Mouse (Mus musculus) ES-Bruce4 (cell line): ENCODE data around the gene Zfp697. TPM values are rescaled to one million over a fixed set of nuclear protein-coding genes. Genes with fewer than 3 reads are reported as not detected.
"Not testable (repeated sequence)": the region's sequence is repeated elsewhere in the genome, so short reads cannot be mapped to it uniquely, and the experiment has no call there.

ENCODE experiments used
- H3K27ac ChIP-seq: 2 replicates; pipeline ENCODE4 v1.5.1; 2012; ENCODE audit warnings: low read length, inconsistent platforms; ENCODE audit not compliant: insufficient read depth
- H3K27me3 ChIP-seq: 2 replicates; pipeline ENCODE4 v1.6.1; 2012; ENCODE audit warnings: mild to moderate bottlenecking, low read length, inconsistent platforms; ENCODE audit not compliant: control insufficient read depth, poor library complexity, insufficient read depth, severe bottlenecking
- H3K36me3 ChIP-seq: 2 replicates; pipeline ENCODE4 v1.6.1; 2012; ENCODE audit warnings: inconsistent platforms, mild to moderate bottlenecking, low read length, moderate library complexity; ENCODE audit not compliant: control insufficient read depth, poor library complexity, insufficient read depth, severe bottlenecking
- H3K4me1 ChIP-seq: one replicate; pipeline ENCODE4 v1.8.1; 2011; ENCODE audit warnings: low read length; ENCODE audit not compliant: control insufficient read depth, insufficient read depth
- H3K4me3 ChIP-seq: 2 replicates; pipeline ENCODE4 v1.5.1; 2011; ENCODE audit warnings: low read depth, mild to moderate bottlenecking, low read length
- H3K9ac ChIP-seq: 2 replicates; pipeline ENCODE4 v1.6.1; 2012; ENCODE audit warnings: low read depth, mild to moderate bottlenecking, inconsistent platforms; ENCODE audit not compliant: poor library complexity, severe bottlenecking
- H3K9me3 ChIP-seq: replicated peaks from 2 replicates; pipeline ENCODE4 v1.6.1; 2012; ENCODE audit warnings: mild to moderate bottlenecking, low read length, inconsistent platforms; ENCODE audit not compliant: control insufficient read depth, poor library complexity, insufficient read depth, severe bottlenecking
- CTCF ChIP-seq: IDR thresholded peaks from one replicate; pipeline ENCODE4 v1.8.1; 2011; ENCODE audit warnings: low read depth, low read length
- EP300 ChIP-seq: IDR thresholded peaks from 2 replicates; pipeline ENCODE4 v1.6.1; 2011; ENCODE audit warnings: low read depth, low read length; ENCODE audit not compliant: insufficient read depth
- POLR2A ChIP-seq: IDR thresholded peaks from one replicate; pipeline ENCODE4 v1.8.1; 2011; ENCODE audit warnings: low read length; ENCODE audit not compliant: insufficient read depth
- polyA plus RNA-seq: library from polyadenylated mRNA; stranded (reverse); fragments of >200 nt; gene quantifications from 2 replicates; pipeline ENCODE4 v1.2.4, GENCODE M21; 2011; ENCODE audit warnings: low read depth; ENCODE audit not compliant: missing spikeins, insufficient read depth, insufficient read length

Gene Zfp697
- polyA plus RNA-seq, 1 experiment = 8.2 TPM

DNA sequence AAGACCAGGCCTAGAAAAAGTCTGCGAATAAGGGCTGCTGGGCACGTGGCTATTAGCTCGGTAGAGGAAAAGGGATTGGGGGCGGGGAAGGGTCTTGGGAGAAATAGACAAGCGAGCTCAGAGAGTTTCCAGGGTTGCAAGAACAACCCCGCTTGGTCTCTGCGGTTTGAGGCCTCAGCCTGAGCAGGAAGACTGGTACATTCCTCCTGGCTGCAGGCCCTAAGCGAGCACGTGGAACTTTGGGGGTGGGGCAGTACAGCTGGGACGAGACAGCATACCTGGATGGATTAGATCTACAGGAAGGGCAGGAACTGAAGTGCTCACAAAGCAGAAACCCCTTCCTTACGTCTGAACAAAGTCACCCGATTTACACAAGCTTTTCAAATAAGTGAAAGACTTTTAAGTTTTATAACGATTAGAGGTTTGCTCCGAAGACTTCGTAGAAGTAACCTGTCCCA, 43.6 kb upstream of the Zfp697 start:
- Histone ChIP-seq H3K9ac (peak overlapping the region; percentile 91), H3K9me3 (no peaks in the 10 kb centered on the region), H3K27ac (no peak overlapping the region), H3K4me3 (peak overlapping the region; percentile 99), H3K4me1 (peaks cover 6% of the 10 kb centered on the region), H3K27me3 (no peaks in the 10 kb centered on the region), H3K36me3 (peaks cover 9% of the 10 kb centered on the region)
- TF ChIP-seq CTCF (no peak), EP300 (no peak), POLR2A (no peak)

DNA sequence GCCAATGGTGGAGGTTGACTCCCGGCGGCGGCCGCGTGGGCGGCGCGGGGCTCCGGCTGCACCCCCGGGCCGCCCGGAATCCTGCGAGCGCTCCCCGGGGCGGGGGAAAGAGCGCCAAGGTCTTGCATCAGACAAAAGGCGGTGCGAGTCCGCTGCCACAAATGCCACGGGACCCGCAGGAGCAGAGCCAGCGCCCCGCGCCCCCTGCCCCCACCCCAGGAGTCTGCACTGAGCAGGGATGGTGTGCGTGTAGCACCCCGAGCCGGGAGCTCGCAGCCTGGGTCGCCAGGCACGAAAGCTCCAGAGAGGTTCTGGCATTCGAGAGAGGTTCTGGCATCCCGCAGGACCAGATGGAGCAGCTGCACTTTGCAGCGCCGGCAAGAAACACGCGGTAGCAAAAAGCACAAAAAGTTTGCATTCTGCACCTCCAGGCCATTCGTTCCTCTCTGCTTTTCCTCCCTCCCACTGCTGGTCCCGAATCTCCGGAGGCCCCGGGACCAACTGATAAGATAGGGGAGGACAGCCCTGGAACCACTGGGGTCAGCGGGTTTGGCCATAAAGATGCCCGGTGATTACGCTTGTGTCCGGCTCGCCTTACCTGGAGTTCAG, 43.1 kb upstream of the Zfp697 start:
- H3K9me3 ChIP-seq = no peaks in the 10 kb centered on the region
- no peak overlapping the region for H3K27ac ChIP-seq
- H3K4me3 ChIP-seq = peak overlapping the region; percentile 99
- no peaks in the 10 kb centered on the region for H3K27me3 ChIP-seq
- TF ChIP-seq EP300 = no peak
- no peak for TF ChIP-seq CTCF
- no peak for TF ChIP-seq POLR2A
- peak overlapping the region; percentile 91 for H3K9ac ChIP-seq
- H3K36me3 ChIP-seq = peaks cover 5% of the 10 kb centered on the region
- H3K4me1 ChIP-seq = peaks cover 6% of the 10 kb centered on the region

DNA sequence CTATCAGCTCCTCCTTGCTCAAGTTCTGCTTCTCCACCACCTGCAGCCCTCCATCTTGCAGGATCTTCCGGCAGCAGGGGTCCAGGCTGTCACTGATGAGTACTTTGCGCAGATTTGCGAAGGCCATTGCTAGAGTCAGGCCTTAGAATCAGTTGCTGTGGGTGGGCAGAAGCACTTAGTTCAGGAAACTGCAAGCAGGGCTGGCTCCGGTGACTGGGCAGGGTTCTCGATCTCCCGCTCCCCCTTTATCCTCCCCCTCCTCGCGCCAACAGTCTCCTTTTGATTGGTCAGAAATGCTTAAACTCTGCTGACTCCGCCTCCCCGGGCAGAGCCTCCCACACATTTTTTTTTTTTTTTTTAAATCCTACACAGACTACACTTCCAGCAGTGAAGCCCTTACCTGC, 42.6 kb upstream of the Zfp697 start, which contains the start of gene Phgdh:
Phgdh (minus strand) TSS at position 285 of the 404 bp plus-strand sequence.
- not testable (repeated sequence) for H3K27ac ChIP-seq, H3K9me3 ChIP-seq, H3K4me1 ChIP-seq, H3K27me3 ChIP-seq, H3K36me3 ChIP-seq
- Histone ChIP-seq H3K9ac (peak within 1 kb of the TSS; percentile 91), H3K4me3 (peak within 1 kb of the TSS; percentile 99)

DNA sequence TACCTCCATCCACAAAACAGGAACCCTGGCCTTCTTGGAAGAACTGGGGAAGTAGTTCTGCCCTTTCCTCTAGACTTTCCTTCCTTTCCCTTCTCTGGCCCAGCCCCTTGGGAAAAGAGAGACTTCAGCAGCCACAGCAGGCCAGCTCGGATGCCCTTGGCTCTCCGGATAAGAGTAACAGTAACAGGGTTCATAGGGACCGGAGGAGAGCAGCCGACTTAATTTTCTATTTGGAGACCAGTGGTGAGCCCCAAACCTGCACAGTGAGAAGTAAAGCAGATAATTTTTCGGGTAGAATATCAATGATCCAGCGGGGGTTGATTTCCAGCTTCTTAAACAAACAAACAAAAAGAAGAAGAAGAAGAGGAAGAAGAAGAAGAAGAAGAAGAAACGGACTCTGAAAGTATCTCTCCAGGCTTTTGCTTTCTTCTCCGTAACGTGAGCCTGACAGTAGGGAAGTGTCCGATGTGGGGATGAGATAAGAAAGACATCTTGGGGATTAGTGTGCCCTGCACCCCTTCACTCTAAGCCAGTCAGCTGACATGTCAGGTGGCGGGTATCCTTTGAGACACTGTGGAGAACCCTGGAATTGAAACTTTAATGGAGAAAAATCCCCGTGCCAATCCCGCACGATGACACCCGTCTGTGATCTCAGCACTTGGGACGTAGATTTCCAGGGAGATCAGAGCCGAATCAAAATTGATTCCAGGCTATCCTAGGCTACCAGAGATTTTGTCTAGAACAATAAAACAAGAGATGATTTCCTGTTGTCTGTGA, 41.3 kb upstream of the Zfp697 start:
- no peaks in the 10 kb centered on the region for H3K27me3 ChIP-seq

DNA sequence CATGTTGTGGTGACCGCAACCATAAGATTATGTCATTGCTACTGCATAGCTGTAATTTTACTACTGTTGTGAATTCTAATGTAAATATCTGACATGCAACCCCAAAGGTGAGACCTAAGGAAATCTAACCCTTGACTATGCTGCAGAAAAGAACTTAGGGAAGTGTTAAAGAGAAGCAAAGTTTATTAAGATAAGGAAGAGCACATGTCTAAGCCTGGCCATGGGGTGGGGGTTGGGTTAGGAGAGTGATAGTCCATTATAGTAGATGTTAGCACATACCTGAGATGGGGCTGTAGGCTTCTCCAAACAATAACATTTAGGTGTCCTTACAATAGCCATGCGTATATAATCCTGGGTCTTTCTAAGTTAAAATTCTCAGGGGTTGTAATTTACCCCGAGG, 39.0 kb upstream of the Zfp697 start:
- H3K4me3 ChIP-seq = no peak overlapping the region
- no peaks in the 10 kb centered on the region for H3K27me3 ChIP-seq
- H3K4me1 ChIP-seq = peaks cover 2% of the 10 kb centered on the region
- no peaks in the 10 kb centered on the region for H3K36me3 ChIP-seq
- no peaks in the 10 kb centered on the region for H3K9me3 ChIP-seq
- no peak for TF ChIP-seq CTCF
- TF ChIP-seq POLR2A = no peak
- TF ChIP-seq EP300 = no peak
- no peak overlapping the region for H3K27ac ChIP-seq
- no peak overlapping the region for H3K9ac ChIP-seq

More for the DNA sequence above, 41.3 kb upstream of the Zfp697 start:
- peaks cover 1% of the 10 kb centered on the region for H3K4me1 ChIP-seq
- no peak overlapping the region for H3K4me3 ChIP-seq
- TF ChIP-seq EP300 = no peak
- no peak for TF ChIP-seq CTCF
- no peak for TF ChIP-seq POLR2A
- no peak overlapping the region for H3K27ac ChIP-seq
- H3K9ac ChIP-seq = no peak overlapping the region
- no peaks in the 10 kb centered on the region for H3K9me3 ChIP-seq
- H3K36me3 ChIP-seq = no peaks in the 10 kb centered on the region

DNA sequence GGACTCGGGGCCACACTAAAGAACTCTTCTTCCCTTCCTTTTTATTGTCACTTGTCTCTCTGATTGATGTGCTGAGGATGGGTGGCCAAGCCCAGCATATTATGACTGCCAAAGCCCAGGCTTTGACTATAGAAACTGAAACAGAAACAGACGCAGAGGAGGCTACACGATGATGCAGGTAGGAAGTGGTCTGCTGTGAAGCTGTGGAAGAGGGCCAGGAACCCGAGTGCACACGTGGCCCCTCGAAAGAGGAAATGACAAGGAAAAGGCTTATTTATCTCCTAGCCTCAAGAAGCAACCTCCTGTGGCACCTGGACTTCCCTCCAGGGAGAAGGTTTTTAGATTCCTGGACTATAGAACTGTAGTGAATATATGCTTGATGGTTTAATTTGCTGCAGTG, 34.2 kb upstream of the Zfp697 start:
- peaks cover 6% of the 10 kb centered on the region for H3K4me1 ChIP-seq
- H3K9me3 ChIP-seq = no peaks in the 10 kb centered on the region
- peak overlapping the region; percentile 94 for H3K27ac ChIP-seq
- H3K4me3 ChIP-seq = no peak overlapping the region
- H3K27me3 ChIP-seq = no peaks in the 10 kb centered on the region
- TF ChIP-seq POLR2A (no peak), CTCF (no peak), EP300 (no peak)
- H3K9ac ChIP-seq = no peak overlapping the region; the same call in 1 of the 2 replicates
- H3K36me3 ChIP-seq = no peaks in the 10 kb centered on the region
